Mouse (Mus musculus) limb, embryonic 14.5 days (tissue): ENCODE results near the gene B4galt1. TPM values are rescaled to one million over a fixed set of nuclear protein-coding genes. Genes with fewer than 3 reads are reported as not detected.

Source experiments
- ATAC-seq: fragments of 200-750 bp; cut with Nextera tagmentation; 2 replicates; pipeline ENCODE4 v1.8.0; 2017; ENCODE audit warnings: low read depth, moderate number of reproducible peaks, moderate TSS enrichment; ENCODE audit not compliant: low FRiP score
- DNase-seq: peaks from one replicate; pipeline ENCODE4 v3.0.0-alpha.2; 2015; ENCODE audit warnings: low spot score
- H3K27ac ChIP-seq: fragments of 300-500 bp; sonication (generic); replicated peaks from 2 replicates; pipeline ENCODE4 v1.5.1; 2014; ENCODE audit warnings: low read depth, mild to moderate bottlenecking, low read length, moderate library complexity, mixed read lengths
- H3K27me3 ChIP-seq: fragments of 300-500 bp; sonication (generic); 2 replicates; pipeline ENCODE4 v1.6.1; 2014; ENCODE audit warnings: low read length, mixed read lengths; ENCODE audit not compliant: control insufficient read depth, insufficient read depth
- H3K36me3 ChIP-seq: fragments of 300-500 bp; sonication (generic); 2 replicates; pipeline ENCODE4 v1.6.1; 2014; ENCODE audit warnings: mild to moderate bottlenecking, low read length, moderate library complexity, mixed read lengths; ENCODE audit not compliant: control insufficient read depth, insufficient read depth
- H3K4me1 ChIP-seq: fragments of 300-500 bp; sonication (generic); 2 replicates; pipeline ENCODE4 v1.6.1; 2014; ENCODE audit warnings: antibody characterized with exemption, low read length, mixed read lengths; ENCODE audit not compliant: control insufficient read depth, insufficient read depth
- H3K4me2 ChIP-seq: fragments of 300-500 bp; sonication (generic); replicated peaks from 2 replicates; pipeline ENCODE4 v1.6.1; 2014; ENCODE audit warnings: low read depth, mild to moderate bottlenecking, low read length, moderate library complexity; ENCODE audit not compliant: severe bottlenecking
- H3K4me3 ChIP-seq: fragments of 300-500 bp; sonication (generic); replicated peaks from 2 replicates; pipeline ENCODE4 v1.5.1; 2014; ENCODE audit warnings: low read length
- H3K9ac ChIP-seq: fragments of 300-500 bp; sonication (generic); 2 replicates; pipeline ENCODE4 v1.6.1; 2014; ENCODE audit warnings: mild to moderate bottlenecking, low read depth, low read length, moderate library complexity; ENCODE audit not compliant: severe bottlenecking
- H3K9me3 ChIP-seq: fragments of 300-500 bp; sonication (generic); 2 replicates; pipeline ENCODE4 v1.6.1; 2016; ENCODE audit warnings: low read length; ENCODE audit not compliant: control insufficient read depth
- POLR2A ChIP-seq: fragments of 200-500 bp; IDR thresholded peaks from 2 replicates; pipeline ENCODE4 v1.8.0; 2012; ENCODE audit warnings: inconsistent platforms, mild to moderate bottlenecking, moderate library complexity, borderline replicate concordance; ENCODE audit not compliant: insufficient read depth, insufficient read length; ENCODE audit errors: extremely low read depth
- WGBS: fragments of 180-500 bp; shearing (Covaris S2); extraction: QIAGEN DNeasy Blood & Tissue Kit; methylation state at CpG from one replicate; pipeline ENCODE4 v1.1.7; 2014; 5-methylcytosine and 5-hydroxymethylcytosine counted together
- polyA plus RNA-seq, 2 experiments: library from polyadenylated mRNA; depleted of rRNA in 1 of 2; stranded (reverse) in 1 of 2; unstranded in 1 of 2; fragments of >200 nt; fragmentation: Nextera tagmentation in 1 of 2; extraction: Ambion mirVana in 1 of 2; gene quantifications; 2 replicates each; pipeline versions ENCODE4 v1.2.1 to v1.2.3; 2012 to 2014

B4galt1 gene
- polyA plus RNA-seq, 2 experiments = 35.9 to 52.3 TPM

GRCm38 (mm10) chr4:40819151-40819550 is 34.7 kb downstream of the B4galt1 start:
- Histone ChIP-seq H3K9ac (no peak overlapping the region), H3K36me3 (peaks cover 27% of the 10 kb centered on the region), H3K27ac (no peak overlapping the region), H3K4me3 (no peak overlapping the region), H3K9me3 (no peaks in the 10 kb centered on the region), H3K4me1 (no peaks in the 10 kb centered on the region), H3K4me2 (no peak overlapping the region), H3K27me3 (no peaks in the 10 kb centered on the region)
- no peak for ATAC-seq
- DNase-seq = no peak
- TF ChIP-seq POLR2A = no peak
- 97% methylated on average over 6 of the region's 6 CpGs for WGBS

DNA sequence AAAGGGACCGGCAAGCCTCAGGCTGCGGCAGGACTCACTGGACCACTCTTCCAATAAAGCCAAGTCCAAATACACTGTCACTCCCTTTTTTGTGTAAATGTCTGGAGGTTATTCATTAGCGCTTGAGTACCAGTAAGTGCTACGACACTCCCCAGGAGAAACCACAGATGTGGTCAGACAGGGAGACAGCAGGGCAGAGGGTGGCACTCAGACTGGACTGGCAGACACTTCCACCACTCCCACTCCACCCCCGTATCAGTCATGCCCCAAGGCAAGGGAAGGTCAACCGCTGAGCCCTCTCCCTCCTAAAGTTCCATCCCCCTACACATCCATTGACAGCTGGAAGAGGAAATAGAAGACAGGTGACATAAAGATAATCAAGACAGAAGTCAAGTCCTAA is 35.4 kb downstream of the B4galt1 start:
- Histone ChIP-seq H3K9ac (no peak overlapping the region), H3K4me1 (no peaks in the 10 kb centered on the region), H3K36me3 (peaks cover 32% of the 10 kb centered on the region), H3K4me3 (no peak overlapping the region), H3K9me3 (no peaks in the 10 kb centered on the region), H3K4me2 (no peak overlapping the region), H3K27ac (no peak overlapping the region), H3K27me3 (no peaks in the 10 kb centered on the region)
- no peak for TF ChIP-seq POLR2A
- ATAC-seq (no peak), DNase-seq (no peak)
- WGBS = 76% methylated on average over 6 of the region's 6 CpGs

- WGBS = 89% methylated on average over 12 of the region's 12 CpGs
- H3K27ac ChIP-seq = no peak overlapping the region
- H3K9me3 ChIP-seq = no peaks in the 10 kb centered on the region
- H3K4me2 ChIP-seq = no peak overlapping the region
- no peaks in the 10 kb centered on the region for H3K4me1 ChIP-seq
- peaks cover 31% of the 10 kb centered on the region; the same call in 1 of the 2 replicates for H3K36me3 ChIP-seq
- no peaks in the 10 kb centered on the region for H3K27me3 ChIP-seq
- TF ChIP-seq POLR2A = no peak
- DNase-seq (no peak), ATAC-seq (no peak)
- H3K4me3 ChIP-seq = no peak overlapping the region
- no peak overlapping the region for H3K9ac ChIP-seq
Observed at GRCm38 (mm10) chr4:40817936-40818335, 35.9 kb downstream of the B4galt1 start.

DNA sequence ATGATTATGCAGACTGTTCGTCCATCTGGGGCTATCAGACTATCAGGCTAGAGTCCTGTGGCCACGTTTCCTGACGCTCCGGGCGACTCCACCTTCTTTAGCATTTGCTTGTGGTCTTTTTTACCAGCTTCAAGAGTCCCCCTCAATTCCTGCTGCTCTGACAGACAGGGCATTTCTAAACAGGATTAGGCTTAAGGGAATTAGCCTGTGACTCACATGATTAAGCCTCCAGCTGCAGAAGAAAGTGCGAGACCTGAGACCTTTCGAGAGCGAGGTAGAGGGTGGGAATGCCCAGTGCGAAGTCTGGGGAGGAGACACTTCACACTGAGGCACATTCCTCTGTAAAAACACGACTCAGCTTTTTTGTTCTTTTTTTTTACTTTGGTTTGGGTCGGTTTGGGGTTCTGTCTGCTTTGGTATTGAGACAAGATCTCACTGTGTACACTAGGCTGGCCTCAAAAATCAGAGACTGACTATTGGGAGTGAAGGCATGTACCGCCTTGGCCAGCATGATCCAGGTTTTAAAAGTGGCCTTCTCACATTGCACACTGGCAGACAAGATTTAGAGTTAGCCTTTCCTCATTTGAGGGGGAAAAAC is 37.9 kb downstream of the B4galt1 start:
- WGBS = 55% methylated on average over 12 of the region's 12 CpGs
- Histone ChIP-seq H3K4me1 (no peaks in the 10 kb centered on the region), H3K9ac (no peak overlapping the region), H3K4me2 (no peak overlapping the region), H3K4me3 (no peak overlapping the region), H3K27ac (0 out of 2 replicates have a peak overlapping the region, but pooled peaks have one; percentile 8), H3K9me3 (no peaks in the 10 kb centered on the region), H3K27me3 (no peaks in the 10 kb centered on the region), H3K36me3 (peaks cover 28% of the 10 kb centered on the region)
- TF ChIP-seq POLR2A = no peak
- no peak for DNase-seq
- ATAC-seq = no peak

- Histone ChIP-seq H3K36me3 (peaks cover 26% of the 10 kb centered on the region), H3K27me3 (no peaks in the 10 kb centered on the region), H3K4me2 (no peak overlapping the region), H3K9me3 (no peaks in the 10 kb centered on the region), H3K4me1 (no peaks in the 10 kb centered on the region), H3K9ac (no peak overlapping the region), H3K4me3 (no peak overlapping the region), H3K27ac (no peak overlapping the region)
- no peak for DNase-seq
- no peak for TF ChIP-seq POLR2A
- ATAC-seq = no peak
- WGBS = 83% methylated on average over 3 of the region's 3 CpGs
Observed at GRCm38 (mm10) chr4:40815120-40815519, 38.7 kb downstream of the B4galt1 start.
